Mouse (Mus musculus): ENCODE measurements around the gene Fut2. TPM values are rescaled to one million over a fixed set of nuclear protein-coding genes. Genes with fewer than 3 reads are reported as not detected.

Fut2 gene
- total RNA-seq, 1 experiment: 0.27 TPM

DNA sequence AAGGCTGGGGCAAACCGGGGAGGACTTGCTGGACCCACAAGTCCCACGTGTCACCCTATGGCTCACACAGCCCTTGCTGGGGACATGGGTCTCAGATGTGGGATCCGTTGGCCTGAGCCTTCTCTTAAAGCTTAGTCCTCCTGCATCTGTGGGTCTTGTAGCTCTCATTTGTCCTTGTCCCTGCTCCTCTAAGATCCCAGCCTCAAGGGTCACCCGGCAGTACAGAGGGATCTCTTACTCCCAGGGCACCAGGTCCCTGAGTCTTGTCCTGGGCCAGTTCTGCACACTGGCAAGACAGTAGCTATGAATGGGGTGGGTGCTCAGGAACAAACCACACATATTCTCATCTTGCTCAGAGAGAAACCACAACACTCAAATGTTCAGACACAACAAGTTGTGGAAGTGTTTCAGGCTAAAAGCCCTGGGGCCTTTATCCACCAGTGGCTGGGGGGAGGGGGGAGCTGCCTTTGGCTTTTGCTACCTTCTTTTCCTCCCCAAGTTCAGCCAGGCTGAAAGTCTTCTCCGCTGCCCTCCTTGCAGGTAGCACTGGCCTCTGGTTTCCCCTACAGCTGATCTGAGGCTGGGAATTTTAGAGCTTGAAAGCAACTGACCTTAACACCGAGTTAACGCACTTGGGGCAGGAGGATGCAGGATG, 17.3 kb upstream of the Fut2 start, which contains the start of gene Ntn5:
Gene Ntn5 (plus strand): TSS at position 627 of the 655 bp plus-strand sequence.
- Histone ChIP-seq H3K36me3 (ENCODE audit: control insufficient read depth, insufficient read depth, low read length, poor library complexity, severe bottlenecking) (no peaks in the 10 kb centered on the region), H3K27ac (ENCODE audit: insufficient read depth, low read depth, low read length, poor library complexity, severe bottlenecking) (no peak within 1 kb of the TSS), H3K9me3 (ENCODE audit: control insufficient read depth, insufficient read depth, low read depth, low read length) (no peaks in the 10 kb centered on the region), H3K4me3 (ENCODE audit: insufficient read depth in 1 of 2, low read depth in 1 of 2, low read length in 2 of 2, poor library complexity in 1 of 2, severe bottlenecking in 1 of 2) (peak within 1 kb of the TSS in 1 of 2 experiments; percentile 36; a peak in 1 of 4 replicates), H3K4me1 (ENCODE audit: control insufficient read depth in 2 of 2, insufficient read depth in 2 of 2, low read length in 2 of 2, poor library complexity in 1 of 2) (peaks cover 0 to 11% of the 10 kb centered on the region in 2 experiments; a peak in 1 of 4 replicates), H3K9ac (ENCODE audit: insufficient read depth, low read depth, low read length, poor library complexity, severe bottlenecking) (peak within 1 kb of the TSS; percentile 52; the same call in 1 of the 2 replicates)
- no peak for DNase-seq (ENCODE audit: low read depth, low spot score)
- in situ Hi-C loops (cut with MboI; ENCODE audit: low sequenced_read_pairs in 2 of 2, unreplicated experiment in 2 of 2): no loop called here
- no peak for TF ChIP-seq MAFK (IDR thresholded peaks at IDR 0.05; ENCODE audit: insufficient read depth, low read depth, low read length)
- TF ChIP-seq ZC3H11A (IDR thresholded peaks at IDR 0.05; ENCODE audit: borderline replicate concordance, low read depth, low read length): no peak
- TF ChIP-seq HCFC1 (IDR thresholded peaks at IDR 0.05; ENCODE audit: borderline replicate concordance, insufficient read depth, low read length): no peak
- TF ChIP-seq CHD2 (IDR thresholded peaks at IDR 0.05; ENCODE audit: low read depth, low read length): no peak
- no peak for TF ChIP-seq ZNF384 (IDR thresholded peaks at IDR 0.05; ENCODE audit: low read depth, low read length)

GRCm38 (mm10) chr7:45682144-45683126, 16.2 kb upstream of the Fut2 start:
- Histone ChIP-seq H3K9ac (ENCODE audit: insufficient read depth, low read depth, low read length, poor library complexity, severe bottlenecking) (peak overlapping the region; percentile 76), H3K4me3 (ENCODE audit: insufficient read depth in 1 of 2, low read depth in 1 of 2, low read length in 2 of 2, poor library complexity in 1 of 2, severe bottlenecking in 1 of 2) (peak overlapping the region; percentile 11 to 15; a peak in 1 of 4 replicates), H3K9me3 (ENCODE audit: control insufficient read depth, insufficient read depth, low read depth, low read length) (no peaks in the 10 kb centered on the region), H3K36me3 (ENCODE audit: control insufficient read depth, insufficient read depth, low read length, poor library complexity, severe bottlenecking) (no peaks in the 10 kb centered on the region; the same call in 1 of the 2 replicates), H3K27ac (ENCODE audit: insufficient read depth, low read depth, low read length, poor library complexity, severe bottlenecking) (peak overlapping the region; percentile 62), H3K4me1 (ENCODE audit: control insufficient read depth in 2 of 2, insufficient read depth in 2 of 2, low read length in 2 of 2, poor library complexity in 1 of 2) (peaks cover 0 to 11% of the 10 kb centered on the region in 2 experiments; a peak in 1 of 4 replicates)
- DNase-seq (ENCODE audit: low read depth, low spot score): peak; percentile 92
- in situ Hi-C loops (cut with MboI; ENCODE audit: low sequenced_read_pairs in 2 of 2, unreplicated experiment in 2 of 2): no loop called here
- TF ChIP-seq ZNF384 (IDR thresholded peaks at IDR 0.05; ENCODE audit: low read depth, low read length) (no peak), ZC3H11A (IDR thresholded peaks at IDR 0.05; ENCODE audit: borderline replicate concordance, low read depth, low read length) (peak; percentile 73; the same call in 1 of the 2 replicates), CHD2 (IDR thresholded peaks at IDR 0.05; ENCODE audit: low read depth, low read length) (no peak), MAFK (IDR thresholded peaks at IDR 0.05; ENCODE audit: insufficient read depth, low read depth, low read length) (no peak), HCFC1 (IDR thresholded peaks at IDR 0.05; ENCODE audit: borderline replicate concordance, insufficient read depth, low read length) (peak; percentile 43; the same call in 1 of the 2 replicates)

DNA sequence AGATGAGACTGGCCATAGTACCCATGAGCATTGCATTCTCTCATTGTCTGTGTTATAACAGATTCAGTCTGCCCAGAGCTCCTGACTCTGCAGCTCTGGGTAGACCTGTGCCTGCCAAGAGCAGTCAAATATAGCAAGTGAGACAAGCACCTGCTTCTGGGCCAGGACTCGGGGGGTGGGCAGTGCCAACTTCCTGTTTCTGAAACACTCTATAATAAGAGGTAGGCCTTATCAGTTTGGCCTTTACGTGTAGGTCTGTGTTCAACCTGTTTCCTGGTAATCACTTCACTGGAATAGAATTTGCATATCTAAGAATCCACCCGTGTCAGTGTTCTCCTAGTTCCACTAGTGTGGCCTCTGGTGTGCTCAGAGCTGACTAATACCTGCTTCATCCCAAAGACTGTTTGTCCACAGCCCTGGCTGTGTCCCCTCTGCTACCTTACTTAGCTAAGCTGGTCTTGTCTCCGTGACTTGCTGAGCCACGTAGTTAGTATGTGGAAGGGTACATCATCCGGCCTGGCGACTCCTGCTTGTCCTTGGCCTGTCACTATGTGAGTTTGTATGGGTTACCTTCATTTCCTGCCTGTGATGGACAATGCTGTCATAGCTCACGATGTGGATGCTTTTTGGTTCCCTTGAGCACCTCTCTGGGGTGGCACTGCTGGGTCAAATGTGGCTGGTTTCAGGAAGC, 15.0 kb upstream of the Fut2 start:
- H3K27ac ChIP-seq (ENCODE audit: insufficient read depth, low read depth, low read length, poor library complexity, severe bottlenecking): no peak overlapping the region
- peaks cover 0 to 9% of the 10 kb centered on the region in 2 experiments; a peak in 1 of 4 replicates for H3K4me1 ChIP-seq (ENCODE audit: control insufficient read depth in 2 of 2, insufficient read depth in 2 of 2, low read length in 2 of 2, poor library complexity in 1 of 2)
- H3K9ac ChIP-seq (ENCODE audit: insufficient read depth, low read depth, low read length, poor library complexity, severe bottlenecking): no peak overlapping the region
- H3K36me3 ChIP-seq (ENCODE audit: control insufficient read depth, insufficient read depth, low read length, poor library complexity, severe bottlenecking): peaks cover 3% of the 10 kb centered on the region; the same call in 1 of the 2 replicates
- TF ChIP-seq MAFK (IDR thresholded peaks at IDR 0.05; ENCODE audit: insufficient read depth, low read depth, low read length) (no peak), ZC3H11A (IDR thresholded peaks at IDR 0.05; ENCODE audit: borderline replicate concordance, low read depth, low read length) (no peak), HCFC1 (IDR thresholded peaks at IDR 0.05; ENCODE audit: borderline replicate concordance, insufficient read depth, low read length) (no peak), ZNF384 (IDR thresholded peaks at IDR 0.05; ENCODE audit: low read depth, low read length) (no peak), CHD2 (IDR thresholded peaks at IDR 0.05; ENCODE audit: low read depth, low read length) (no peak)
- no peak overlapping the region for H3K4me3 ChIP-seq (ENCODE audit: insufficient read depth in 1 of 2, low read depth in 1 of 2, low read length in 2 of 2, poor library complexity in 1 of 2, severe bottlenecking in 1 of 2)
- no peak for DNase-seq (ENCODE audit: low read depth, low spot score)
- in situ Hi-C loops (cut with MboI; ENCODE audit: low sequenced_read_pairs in 2 of 2, unreplicated experiment in 2 of 2): no loop called here
- no peaks in the 10 kb centered on the region for H3K9me3 ChIP-seq (ENCODE audit: control insufficient read depth, insufficient read depth, low read depth, low read length)
